Mouse (Mus musculus) limb, embryonic 15.5 days (tissue): Measurements from ENCODE around the gene Cyp21a1. TPM values are rescaled to one million over a fixed set of nuclear protein-coding genes. Genes with fewer than 3 reads are reported as not detected.
"Not testable (repeated sequence)": the region's sequence is repeated elsewhere in the genome, so short reads cannot be mapped to it uniquely, and the experiment has no call there.

ENCODE experiments used
- ATAC-seq: fragments of 200-750 bp; cut with Nextera tagmentation; 2 replicates; pipeline ENCODE4 v1.8.0; 2017; ENCODE audit warnings: low read depth, moderate TSS enrichment; ENCODE audit not compliant: insufficient number of reproducible peaks, low FRiP score, low TSS enrichment
- H3K27ac ChIP-seq: fragments of 300-500 bp; sonication (generic); 2 replicates; pipeline ENCODE4 v1.5.1; 2015; ENCODE audit warnings: moderate library complexity, mild to moderate bottlenecking, inconsistent platforms
- H3K27me3 ChIP-seq: fragments of 300-500 bp; sonication (generic); 2 replicates; pipeline ENCODE4 v1.6.1; 2015; ENCODE audit warnings: inconsistent platforms
- H3K36me3 ChIP-seq: fragments of 300-500 bp; sonication (generic); 2 replicates; pipeline ENCODE4 v1.6.1; 2015; ENCODE audit warnings: inconsistent platforms
- H3K4me1 ChIP-seq: fragments of 300-500 bp; sonication (generic); 2 replicates; pipeline ENCODE4 v1.6.1; 2015; ENCODE audit warnings: inconsistent platforms
- H3K4me2 ChIP-seq: fragments of 300-500 bp; sonication (generic); 2 replicates; pipeline ENCODE4 v1.6.1; 2015; ENCODE audit warnings: mild to moderate bottlenecking, inconsistent platforms
- H3K4me3 ChIP-seq: fragments of 300-500 bp; sonication (generic); 2 replicates; pipeline ENCODE4 v1.5.1; 2015; ENCODE audit warnings: mild to moderate bottlenecking, inconsistent platforms
- H3K9ac ChIP-seq: fragments of 300-500 bp; sonication (generic); 2 replicates; pipeline ENCODE4 v1.6.1; 2015; ENCODE audit warnings: inconsistent platforms
- H3K9me3 ChIP-seq: fragments of 300-500 bp; sonication (generic); 2 replicates; pipeline ENCODE4 v1.6.1; 2016; ENCODE audit warnings: inconsistent platforms
- WGBS: fragments of 180-500 bp; shearing (Covaris S2); methylation state at CpG from one replicate; pipeline ENCODE4 v1.1.7; 2015; 5-methylcytosine and 5-hydroxymethylcytosine counted together
- polyA plus RNA-seq: library from polyadenylated mRNA; unstranded; fragments of >200 nt; fragmentation: Nextera tagmentation; extraction: Ambion mirVana; gene quantifications from 2 replicates; pipeline ENCODE4 v1.2.1, GENCODE M21; 2015

Cyp21a1 gene
- polyA plus RNA-seq = 0.12 and 0.25 TPM in 2 replicates

DNA sequence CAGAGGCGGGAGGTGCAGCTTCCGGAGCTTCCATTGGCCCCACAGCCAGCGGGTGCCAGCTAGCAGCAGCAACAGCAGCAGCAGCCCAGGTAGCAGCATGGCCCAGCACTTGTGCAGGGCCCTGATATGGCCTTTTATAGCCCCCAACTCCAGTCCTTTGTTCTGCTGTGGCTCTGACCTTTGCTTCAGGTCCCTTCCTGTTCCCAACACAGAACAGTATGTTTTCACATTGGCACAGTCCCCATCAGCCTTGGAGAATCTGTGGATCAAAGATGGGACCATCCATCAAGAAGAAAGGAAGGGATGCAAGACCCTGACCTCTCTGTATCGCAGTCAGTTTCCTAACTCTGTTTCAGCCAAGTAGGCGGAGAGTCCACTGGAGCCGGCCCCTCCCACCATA lies at the start of gene Cyp21a1:
Cyp21a1 (minus strand) TSS at position 261 of the 400 bp plus-strand sequence.
- not testable (repeated sequence) for H3K4me2 ChIP-seq, H3K4me1 ChIP-seq, H3K27me3 ChIP-seq, H3K9me3 ChIP-seq, ATAC-seq, H3K36me3 ChIP-seq, H3K9ac ChIP-seq, H3K4me3 ChIP-seq, H3K27ac ChIP-seq
- WGBS = 91% methylated on average over 6 of the region's 6 CpGs

DNA sequence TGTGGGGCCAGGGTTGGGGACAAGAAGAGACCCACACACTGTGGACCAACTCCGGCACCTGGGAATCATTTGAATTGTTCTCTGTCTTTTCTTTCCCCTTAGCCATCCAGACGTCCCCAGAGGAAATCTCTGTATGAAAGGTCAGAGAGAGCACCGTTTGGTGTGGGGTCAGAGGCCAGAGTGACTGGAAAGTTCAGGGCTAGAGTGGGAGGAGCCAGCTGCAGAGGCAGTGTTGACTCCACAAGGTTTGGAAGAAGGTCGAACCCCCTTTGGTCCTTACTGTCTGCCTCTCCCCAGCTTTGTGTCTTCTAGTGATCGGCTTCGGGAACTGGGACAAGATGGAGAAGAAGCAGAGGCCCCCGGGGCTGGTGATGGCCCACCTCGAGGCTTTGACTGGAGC lies 49.1 kb upstream of the Cyp21a1 start:
- Histone ChIP-seq H3K4me1 (peaks cover 21% of the 10 kb centered on the region), H3K27me3 (no peaks in the 10 kb centered on the region), H3K9ac (no peak overlapping the region), H3K36me3 (peaks cover 55% of the 10 kb centered on the region), H3K9me3 (no peaks in the 10 kb centered on the region), H3K27ac (no peak overlapping the region), H3K4me2 (no peak overlapping the region), H3K4me3 (no peak overlapping the region)
- WGBS = 75% methylated on average over 8 of the region's 8 CpGs
- ATAC-seq = no peak

DNA sequence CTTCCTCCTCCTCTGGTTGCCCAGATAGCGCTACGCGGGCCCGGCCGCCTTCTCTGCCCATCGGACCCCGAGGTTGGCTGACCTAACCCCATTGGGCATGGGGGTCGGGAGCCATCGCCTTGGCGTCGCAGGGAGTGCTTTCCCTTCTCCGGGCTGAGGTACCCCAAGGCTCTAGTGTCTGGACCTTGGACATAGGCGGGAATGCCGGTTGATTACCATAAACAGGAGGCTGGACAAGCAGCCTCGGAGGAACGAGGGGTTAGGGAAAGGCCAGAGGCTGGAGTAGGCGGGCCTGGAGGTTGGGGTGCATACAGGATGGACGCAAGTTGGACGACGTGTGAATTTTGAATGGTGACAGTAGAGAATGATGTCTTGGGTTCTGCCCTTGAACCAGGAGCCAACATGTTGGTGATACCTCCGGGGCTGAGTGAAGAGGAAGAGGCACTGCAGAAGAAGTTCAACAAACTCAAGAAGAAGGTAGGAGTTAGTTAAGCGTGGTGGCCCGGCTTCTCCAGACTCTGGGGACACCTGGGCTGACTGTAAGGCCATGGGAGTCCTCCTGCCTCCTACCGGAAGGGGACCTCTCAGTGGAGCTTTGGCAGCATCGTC lies 46.3 kb upstream of the Cyp21a1 start:
- peak overlapping the region; percentile 95 for H3K9ac ChIP-seq
- ATAC-seq = no peak; the same call in 1 of the 2 replicates
- peak overlapping the region; percentile 99 for H3K4me3 ChIP-seq
- peaks cover 21% of the 10 kb centered on the region for H3K4me1 ChIP-seq
- peaks cover 61% of the 10 kb centered on the region for H3K36me3 ChIP-seq
- H3K27ac ChIP-seq = peak overlapping the region; percentile 63; the same call in 1 of the 2 replicates
- under 1% methylated on average over 25 of the region's 25 CpGs for WGBS
- H3K27me3 ChIP-seq = no peaks in the 10 kb centered on the region
- H3K9me3 ChIP-seq = no peaks in the 10 kb centered on the region
- H3K4me2 ChIP-seq = peak overlapping the region; percentile 93

DNA sequence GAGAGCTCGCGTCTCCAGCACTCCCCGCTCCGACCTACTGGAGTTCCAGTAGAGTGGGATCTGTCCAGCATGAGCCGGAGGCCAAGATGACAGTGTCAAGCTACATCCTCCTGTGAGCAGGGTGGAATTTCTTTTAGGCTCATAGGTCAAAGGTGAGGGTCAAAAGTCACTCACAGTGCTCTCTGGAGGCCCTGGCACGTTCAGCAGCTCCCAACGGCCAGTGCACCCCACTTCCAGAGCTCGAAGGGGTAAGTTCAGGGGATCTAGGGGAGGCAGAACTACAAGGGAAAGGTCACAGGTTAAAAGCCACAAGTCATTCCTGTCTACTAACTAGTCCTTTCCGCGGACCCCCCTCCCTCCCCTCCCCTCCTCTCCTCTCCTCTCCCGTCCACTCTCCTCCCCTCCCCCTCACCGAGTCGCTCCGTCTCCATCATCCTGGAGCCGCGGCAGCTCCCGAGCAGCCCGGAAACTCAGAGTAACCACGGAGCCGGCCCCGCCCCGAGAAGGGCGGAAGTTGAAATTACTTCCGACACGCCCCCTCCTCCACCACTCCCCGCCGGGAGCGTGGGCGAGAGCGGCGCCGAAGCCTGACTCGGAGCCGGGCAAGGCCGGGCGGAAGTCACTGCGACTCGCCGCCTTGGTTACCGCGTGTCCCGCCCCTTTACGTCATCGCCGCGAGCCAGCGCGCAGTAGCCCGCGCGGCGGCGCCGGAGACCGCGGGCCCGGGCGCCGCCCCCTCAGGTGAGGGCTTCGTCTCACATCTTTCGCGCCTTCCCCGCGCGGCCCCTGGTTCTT lies 45.6 kb upstream of the Cyp21a1 start, which contains the start of the genes Skiv2l and Nelfe:
Skiv2l (minus strand) TSS at position 489 of the 795 bp plus-strand sequence.
Nelfe (plus strand) TSS at position 670 of the 795 bp plus-strand sequence.
- Histone ChIP-seq H3K4me1 (peaks cover 21% of the 10 kb centered on the region), H3K4me2 (peak within 1 kb of the TSS; percentile 93), H3K9me3 (no peaks in the 10 kb centered on the region), H3K27ac (peak within 1 kb of the TSS; percentile 63; the same call in 1 of the 2 replicates), H3K4me3 (peak within 1 kb of the TSS; percentile 99), H3K27me3 (no peaks in the 10 kb centered on the region), H3K9ac (peak within 1 kb of the TSS; percentile 95), H3K36me3 (peaks cover 61% of the 10 kb centered on the region)
- peak; percentile 94 for ATAC-seq
- WGBS = under 1% methylated on average over 58 of the region's 65 CpGs

DNA sequence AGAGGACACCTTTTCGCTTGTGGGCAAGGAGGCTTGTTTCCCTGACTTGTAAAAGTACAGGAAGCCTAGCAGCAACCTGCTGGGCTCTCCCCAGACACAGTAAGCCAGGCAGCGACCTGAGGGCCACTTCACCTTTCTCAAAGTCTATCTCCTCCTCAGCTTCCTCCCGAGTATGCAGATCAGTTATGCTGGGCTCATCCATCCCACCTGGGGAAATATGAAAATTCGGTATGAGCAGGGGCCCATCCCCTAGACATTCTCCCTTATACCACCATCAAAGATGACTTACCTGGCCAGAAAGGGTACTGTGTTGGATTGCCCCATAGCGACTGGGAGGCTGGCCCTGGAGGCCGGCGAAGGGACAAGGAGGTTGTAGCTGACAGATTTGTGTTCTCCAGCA lies 43.3 kb upstream of the Cyp21a1 start:
- H3K9ac ChIP-seq = no peak overlapping the region
- no peak for ATAC-seq
- H3K4me2 ChIP-seq = no peak overlapping the region
- H3K36me3 ChIP-seq = peaks cover 60% of the 10 kb centered on the region
- H3K27ac ChIP-seq = no peak overlapping the region
- H3K27me3 ChIP-seq = no peaks in the 10 kb centered on the region
- WGBS = 88% methylated on average over 7 of the region's 7 CpGs
- peaks cover 21% of the 10 kb centered on the region for H3K4me1 ChIP-seq
- no peaks in the 10 kb centered on the region for H3K9me3 ChIP-seq
- no peak overlapping the region for H3K4me3 ChIP-seq

DNA sequence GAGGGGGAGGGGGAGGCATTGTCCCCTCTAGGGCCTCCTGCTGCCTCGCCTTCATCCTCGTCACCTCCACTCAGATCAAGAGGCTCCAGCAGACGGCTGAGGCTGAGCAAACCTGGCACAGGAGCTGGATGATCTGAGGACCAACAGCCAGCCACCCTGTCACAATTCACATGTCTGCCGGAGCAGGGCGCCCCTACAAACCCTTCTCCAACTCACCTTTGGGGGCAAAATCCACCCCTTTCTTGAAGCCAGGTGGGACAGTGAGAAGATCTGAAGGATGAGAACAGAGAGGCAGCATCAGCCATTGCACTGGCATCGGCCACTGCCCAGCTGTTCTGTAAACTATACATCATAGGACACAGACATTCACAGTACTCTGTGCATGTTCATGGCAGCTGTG lies 42.8 kb upstream of the Cyp21a1 start:
- H3K27ac ChIP-seq = no peak overlapping the region
- H3K9ac ChIP-seq = no peak overlapping the region
- peaks cover 21% of the 10 kb centered on the region for H3K4me1 ChIP-seq
- no peak overlapping the region for H3K4me2 ChIP-seq
- H3K36me3 ChIP-seq = peaks cover 60% of the 10 kb centered on the region
- H3K4me3 ChIP-seq = no peak overlapping the region
- H3K27me3 ChIP-seq = no peaks in the 10 kb centered on the region
- no peak for ATAC-seq
- 90% methylated on average over 6 of the region's 6 CpGs for WGBS
- no peaks in the 10 kb centered on the region for H3K9me3 ChIP-seq

DNA sequence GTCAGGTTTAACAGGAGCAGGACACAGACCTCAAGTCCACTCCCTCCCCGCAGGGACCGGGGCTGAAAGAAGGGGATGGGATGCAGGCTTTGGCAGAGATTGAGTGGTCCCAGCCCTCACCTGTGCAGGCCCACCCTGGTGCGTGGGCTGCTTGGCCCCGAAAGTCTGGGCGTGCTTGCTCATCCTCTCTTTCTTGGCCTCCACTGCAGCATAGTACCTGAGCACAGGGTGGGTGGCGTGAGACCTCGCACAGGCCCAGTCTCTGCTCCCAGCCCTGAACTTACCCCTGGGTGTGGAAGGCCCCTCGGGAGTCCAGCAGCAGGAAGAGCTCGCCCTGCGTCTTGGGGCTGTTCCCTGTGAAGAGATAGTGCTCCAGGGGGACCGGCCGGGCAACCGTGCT lies 40.5 kb upstream of the Cyp21a1 start:
- Histone ChIP-seq H3K4me1 (peaks cover 6% of the 10 kb centered on the region), H3K9me3 (no peaks in the 10 kb centered on the region), H3K27me3 (no peaks in the 10 kb centered on the region), H3K36me3 (peaks cover 82% of the 10 kb centered on the region), H3K9ac (no peak overlapping the region), H3K27ac (no peak overlapping the region), H3K4me3 (no peak overlapping the region), H3K4me2 (no peak overlapping the region)
- WGBS = 95% methylated on average over 13 of the region's 13 CpGs
- no peak for ATAC-seq

DNA sequence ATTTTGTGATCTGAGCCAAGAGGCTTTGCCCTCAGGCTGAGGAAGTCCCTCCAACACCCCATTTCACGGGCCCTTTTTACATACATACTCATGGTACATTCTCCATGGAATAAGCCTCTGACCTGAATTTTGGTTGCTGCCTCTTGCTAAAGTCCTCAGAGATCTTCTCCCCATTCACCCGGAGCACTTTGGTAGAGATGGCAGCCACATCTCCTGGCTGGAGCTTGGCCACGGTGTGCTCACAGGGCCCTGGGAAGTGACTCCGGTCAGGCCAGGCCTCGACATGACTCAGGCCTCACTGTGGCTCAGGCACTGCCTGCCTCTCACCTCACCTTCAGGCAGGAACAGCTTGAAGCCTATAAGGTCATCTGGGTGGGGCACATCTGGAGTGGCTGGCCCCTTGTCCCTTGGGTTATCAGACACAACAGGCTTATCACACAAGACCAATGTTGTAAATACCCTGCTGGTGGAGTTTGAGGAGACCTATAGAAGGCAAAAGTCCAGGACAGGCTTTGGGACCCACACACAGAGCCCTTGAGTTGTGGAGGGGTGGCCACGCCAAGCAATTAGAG lies 36.5 kb upstream of the Cyp21a1 start:
- Histone ChIP-seq H3K4me2 (no peak overlapping the region), H3K36me3 (peaks cover 72% of the 10 kb centered on the region), H3K27ac (no peak overlapping the region), H3K9ac (no peak overlapping the region), H3K27me3 (no peaks in the 10 kb centered on the region), H3K4me3 (no peak overlapping the region), H3K4me1 (peaks cover 24% of the 10 kb centered on the region), H3K9me3 (no peaks in the 10 kb centered on the region)
- WGBS = 85% methylated on average over 6 of the region's 6 CpGs
- ATAC-seq = no peak

DNA sequence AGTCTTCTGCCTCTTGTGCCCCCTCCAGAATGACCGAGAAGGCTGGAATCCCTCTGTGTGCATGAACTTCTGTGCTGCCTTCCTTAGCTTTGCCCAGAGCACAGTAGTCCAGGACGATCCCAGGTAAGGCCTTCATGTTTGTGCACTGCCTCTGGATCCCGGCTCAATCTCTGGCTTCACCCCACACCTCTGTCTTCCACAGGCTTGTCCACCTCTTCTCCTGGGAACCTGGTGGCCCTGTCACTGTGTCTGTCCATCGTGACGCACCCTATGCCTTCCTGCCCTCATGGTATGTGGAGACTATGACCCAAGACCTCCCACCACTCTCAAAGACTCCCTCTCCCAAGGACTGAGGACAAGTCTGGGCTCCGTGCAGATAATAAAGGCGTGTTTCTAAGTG lies 34.4 kb upstream of the Cyp21a1 start:
- no peak overlapping the region for H3K27ac ChIP-seq
- no peak overlapping the region for H3K9ac ChIP-seq
- H3K4me2 ChIP-seq = 0 out of 2 replicates have a peak overlapping the region, but pooled peaks have one; percentile 12
- 91% methylated on average over 7 of the region's 7 CpGs for WGBS
- no peak overlapping the region for H3K4me3 ChIP-seq
- ATAC-seq = no peak
- peaks cover 28% of the 10 kb centered on the region for H3K4me1 ChIP-seq
- no peaks in the 10 kb centered on the region for H3K27me3 ChIP-seq
- no peaks in the 10 kb centered on the region for H3K9me3 ChIP-seq
- peaks cover 52% of the 10 kb centered on the region for H3K36me3 ChIP-seq

DNA sequence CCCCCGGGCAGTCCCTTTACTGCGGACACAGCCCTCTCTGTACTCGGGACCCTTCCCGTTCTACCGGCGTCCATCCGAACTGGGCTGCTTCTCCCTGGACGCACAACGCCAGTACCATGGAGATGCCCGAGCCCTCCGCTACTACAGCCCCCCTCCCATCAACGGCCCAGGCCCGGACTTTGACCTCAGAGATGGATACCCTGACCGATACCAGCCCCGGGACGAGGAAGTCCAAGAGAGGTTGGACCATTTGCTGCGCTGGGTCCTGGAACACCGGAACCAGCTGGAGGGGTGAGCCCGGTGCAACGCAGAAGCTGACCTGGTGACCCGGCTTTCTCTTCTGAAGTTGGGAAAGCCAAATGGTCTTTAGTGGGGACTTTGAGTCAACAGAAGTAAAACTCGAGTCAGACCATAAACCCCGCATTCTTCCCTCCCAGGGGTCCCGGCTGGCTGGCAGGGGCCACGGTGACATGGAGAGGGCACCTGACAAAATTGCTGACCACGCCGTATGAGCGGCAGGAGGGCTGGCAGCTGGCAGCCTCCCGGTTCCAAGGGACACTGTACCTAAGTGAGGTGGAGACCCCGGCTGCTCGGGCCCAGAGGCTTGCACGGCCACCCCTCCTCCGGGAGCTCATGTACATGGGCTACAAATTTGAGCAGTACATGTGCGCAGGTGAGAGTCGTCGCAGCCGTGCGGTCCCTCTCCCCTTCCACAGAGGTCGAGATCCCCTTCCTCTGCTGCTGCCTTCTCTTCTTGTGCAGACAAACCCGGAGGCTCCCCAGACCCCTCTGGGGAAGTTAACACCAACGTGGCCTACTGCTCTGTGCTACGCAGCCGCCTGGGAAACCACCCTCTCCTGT lies 33.3 kb upstream of the Cyp21a1 start:
- no peaks in the 10 kb centered on the region for H3K9me3 ChIP-seq
- WGBS = 33% methylated on average over 43 of the region's 43 CpGs
- H3K4me2 ChIP-seq = peak overlapping the region; percentile 97
- no peak for ATAC-seq
- no peaks in the 10 kb centered on the region for H3K27me3 ChIP-seq
- peak overlapping the region; percentile 83 for H3K27ac ChIP-seq
- peaks cover 51% of the 10 kb centered on the region for H3K36me3 ChIP-seq
- peak overlapping the region; percentile 81 for H3K4me3 ChIP-seq
- H3K9ac ChIP-seq = peak overlapping the region; percentile 70
- peaks cover 28% of the 10 kb centered on the region for H3K4me1 ChIP-seq

DNA sequence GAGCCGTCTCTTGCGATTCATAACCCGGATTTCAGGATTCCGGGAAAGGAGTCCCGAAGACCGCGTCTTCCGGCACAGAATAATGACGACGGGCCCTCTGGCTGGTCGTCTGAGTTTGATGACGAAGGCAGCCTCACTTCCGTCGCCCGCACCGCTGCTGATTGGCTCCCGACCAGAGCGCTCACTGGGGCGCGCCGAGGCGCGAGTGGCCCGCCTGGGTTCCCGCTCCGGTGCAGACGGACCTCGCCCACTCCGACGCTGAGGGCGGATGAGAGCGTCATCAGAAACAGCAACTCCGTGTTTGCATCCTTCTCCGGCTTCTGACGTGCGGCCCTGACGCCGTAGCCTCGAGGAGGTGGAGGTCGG lies 32.5 kb upstream of the Cyp21a1 start, which contains the start of the genes Stk19 and Dxo:
Stk19 (minus strand) TSS at position 90 of the 366 bp plus-strand sequence.
Dxo (plus strand) TSS at position 164 of the 366 bp plus-strand sequence.
- peak; percentile 87 for ATAC-seq
- peak within 1 kb of the TSS; percentile 83 for H3K27ac ChIP-seq
- H3K4me2 ChIP-seq = peak within 1 kb of the TSS; percentile 97
- H3K9me3 ChIP-seq = no peaks in the 10 kb centered on the region
- H3K4me1 ChIP-seq = peaks cover 28% of the 10 kb centered on the region
- peaks cover 48% of the 10 kb centered on the region for H3K36me3 ChIP-seq
- peak within 1 kb of the TSS; percentile 70 for H3K9ac ChIP-seq
- H3K4me3 ChIP-seq = peak within 1 kb of the TSS; percentile 81
- no peaks in the 10 kb centered on the region for H3K27me3 ChIP-seq
- WGBS = 0% methylated on average over 40 of the region's 40 CpGs
